Mouse (Mus musculus): ENCODE data around the gene Snap25. TPM values are rescaled to one million over a fixed set of nuclear protein-coding genes. Genes with fewer than 3 reads are reported as not detected.

Snap25 gene
- polyA plus RNA-seq, 1 experiment, result 0.22 TPM

GRCm38 (mm10) chr2:136745327-136745994 is 32.2 kb downstream of the Snap25 start:
- no peaks in the 10 kb centered on the region for H3K4me1 ChIP-seq (ENCODE audit: control insufficient read depth, insufficient read depth, low read length)
- no peak for DNase-seq
- TF ChIP-seq POLR2A (IDR thresholded peaks at IDR 0.05; ENCODE audit: borderline replicate concordance, extremely low read depth, low read depth, low read length) (no peak), CTCF (IDR thresholded peaks at IDR 0.05; ENCODE audit: insufficient read depth, low read length) (no peak)
- no peak overlapping the region for H3K4me3 ChIP-seq (replicated peaks; ENCODE audit: extremely low read depth, low read depth, low read length)
- WGBS, result 42% methylated on average over 7 of the region's 7 CpGs

- no peaks in the 10 kb centered on the region for H3K4me1 ChIP-seq (ENCODE audit: control insufficient read depth, insufficient read depth, low read length)
- H3K4me3 ChIP-seq (replicated peaks; ENCODE audit: extremely low read depth, low read depth, low read length), result no peak overlapping the region
- no peak for TF ChIP-seq CTCF (IDR thresholded peaks at IDR 0.05; ENCODE audit: insufficient read depth, low read length)
- no peak for TF ChIP-seq POLR2A (IDR thresholded peaks at IDR 0.05; ENCODE audit: borderline replicate concordance, extremely low read depth, low read depth, low read length)
- 33% methylated on average over 3 of the region's 3 CpGs for WGBS
- DNase-seq, result no peak
Measured at GRCm38 (mm10) chr2:136753682-136754081, 40.4 kb downstream of the Snap25 start.

GRCm38 (mm10) chr2:136758809-136759551 is 45.7 kb downstream of the Snap25 start:
- no peak overlapping the region for H3K4me3 ChIP-seq (replicated peaks; ENCODE audit: extremely low read depth, low read depth, low read length)
- TF ChIP-seq CTCF (IDR thresholded peaks at IDR 0.05; ENCODE audit: insufficient read depth, low read length), result no peak
- no peak for TF ChIP-seq POLR2A (IDR thresholded peaks at IDR 0.05; ENCODE audit: borderline replicate concordance, extremely low read depth, low read depth, low read length)
- WGBS, result 88% methylated on average over 5 of the region's 5 CpGs
- DNase-seq, result no peak
- H3K4me1 ChIP-seq (ENCODE audit: control insufficient read depth, insufficient read depth, low read length), result no peaks in the 10 kb centered on the region

GRCm38 (mm10) chr2:136778156-136778555 is 64.9 kb downstream of the Snap25 start:
- DNase-seq, result no peak
- Histone ChIP-seq H3K4me3 (replicated peaks; ENCODE audit: extremely low read depth, low read depth, low read length) (no peak overlapping the region), H3K4me1 (ENCODE audit: control insufficient read depth, insufficient read depth, low read length) (no peaks in the 10 kb centered on the region)
- 51% methylated on average over 2 of the region's 2 CpGs for WGBS
- TF ChIP-seq POLR2A (IDR thresholded peaks at IDR 0.05; ENCODE audit: borderline replicate concordance, extremely low read depth, low read depth, low read length) (no peak), CTCF (IDR thresholded peaks at IDR 0.05; ENCODE audit: insufficient read depth, low read length) (no peak)

GRCm38 (mm10) chr2:136778674-136779073 is 65.4 kb downstream of the Snap25 start:
- Histone ChIP-seq H3K4me1 (ENCODE audit: control insufficient read depth, insufficient read depth, low read length) (no peaks in the 10 kb centered on the region), H3K4me3 (replicated peaks; ENCODE audit: extremely low read depth, low read depth, low read length) (no peak overlapping the region)
- TF ChIP-seq CTCF (IDR thresholded peaks at IDR 0.05; ENCODE audit: insufficient read depth, low read length), result no peak
- no peak for TF ChIP-seq POLR2A (IDR thresholded peaks at IDR 0.05; ENCODE audit: borderline replicate concordance, extremely low read depth, low read depth, low read length)
- 75% methylated on average over 3 of the region's 3 CpGs for WGBS
- DNase-seq, result no peak

- TF ChIP-seq CTCF (IDR thresholded peaks at IDR 0.05; ENCODE audit: insufficient read depth, low read length) (no peak), POLR2A (IDR thresholded peaks at IDR 0.05; ENCODE audit: borderline replicate concordance, extremely low read depth, low read depth, low read length) (no peak)
- DNase-seq, result no peak
- no peak overlapping the region for H3K4me3 ChIP-seq (replicated peaks; ENCODE audit: extremely low read depth, low read depth, low read length)
Measured at GRCm38 (mm10) chr2:136780268-136780667, 67.0 kb downstream of the Snap25 start.

GRCm38 (mm10) chr2:136784310-136784709 is 71.1 kb downstream of the Snap25 start:
- H3K4me3 ChIP-seq (replicated peaks; ENCODE audit: extremely low read depth, low read depth, low read length), result no peak overlapping the region
- TF ChIP-seq CTCF (IDR thresholded peaks at IDR 0.05; ENCODE audit: insufficient read depth, low read length) (no peak), POLR2A (IDR thresholded peaks at IDR 0.05; ENCODE audit: borderline replicate concordance, extremely low read depth, low read depth, low read length) (no peak)
- 76% methylated on average over 4 of the region's 4 CpGs for WGBS
- H3K4me1 ChIP-seq (ENCODE audit: control insufficient read depth, insufficient read depth, low read length), result no peaks in the 10 kb centered on the region
- no peak for DNase-seq

More at GRCm38 (mm10) chr2:136780268-136780667, 67.0 kb downstream of the Snap25 start:
- H3K4me1 ChIP-seq (ENCODE audit: control insufficient read depth, insufficient read depth, low read length), result no peaks in the 10 kb centered on the region

- 50% methylated on average over 4 of the region's 4 CpGs for WGBS
Measured at GRCm38 (mm10) chr2:136788379-136788778, 75.1 kb downstream of the Snap25 start.

GRCm38 (mm10) chr2:136796518-136796917 is 83.3 kb downstream of the Snap25 start:
- no peak for DNase-seq
- H3K4me3 ChIP-seq (replicated peaks; ENCODE audit: extremely low read depth, low read depth, low read length), result no peak overlapping the region
- TF ChIP-seq CTCF (IDR thresholded peaks at IDR 0.05; ENCODE audit: insufficient read depth, low read length) (no peak), POLR2A (IDR thresholded peaks at IDR 0.05; ENCODE audit: borderline replicate concordance, extremely low read depth, low read depth, low read length) (no peak)
- H3K4me1 ChIP-seq (ENCODE audit: control insufficient read depth, insufficient read depth, low read length), result no peaks in the 10 kb centered on the region
- 81% methylated on average over 1 of the region's 1 CpGs for WGBS

More at GRCm38 (mm10) chr2:136788379-136788778, 75.1 kb downstream of the Snap25 start:
- Histone ChIP-seq H3K4me3 (replicated peaks; ENCODE audit: extremely low read depth, low read depth, low read length) (no peak overlapping the region), H3K4me1 (ENCODE audit: control insufficient read depth, insufficient read depth, low read length) (no peaks in the 10 kb centered on the region)
- no peak for DNase-seq
- TF ChIP-seq CTCF (IDR thresholded peaks at IDR 0.05; ENCODE audit: insufficient read depth, low read length) (no peak), POLR2A (IDR thresholded peaks at IDR 0.05; ENCODE audit: borderline replicate concordance, extremely low read depth, low read depth, low read length) (no peak)

All from lung, adult 2 months (tissue).